Mouse (Mus musculus) embryo, embryonic 9.5 days (tissue): ENCODE data around the gene Pax5.

Source experiments
- DNase-seq: peaks from one replicate; pipeline ENCODE4 v3.0.0-alpha.2; 2017; ENCODE audit errors: extremely low spot score

Pax5 gene

GRCm38 (mm10) chr4:44601370-44601769 lies 108.9 kb downstream of the Pax5 start:
- no peak for DNase-seq

DNA sequence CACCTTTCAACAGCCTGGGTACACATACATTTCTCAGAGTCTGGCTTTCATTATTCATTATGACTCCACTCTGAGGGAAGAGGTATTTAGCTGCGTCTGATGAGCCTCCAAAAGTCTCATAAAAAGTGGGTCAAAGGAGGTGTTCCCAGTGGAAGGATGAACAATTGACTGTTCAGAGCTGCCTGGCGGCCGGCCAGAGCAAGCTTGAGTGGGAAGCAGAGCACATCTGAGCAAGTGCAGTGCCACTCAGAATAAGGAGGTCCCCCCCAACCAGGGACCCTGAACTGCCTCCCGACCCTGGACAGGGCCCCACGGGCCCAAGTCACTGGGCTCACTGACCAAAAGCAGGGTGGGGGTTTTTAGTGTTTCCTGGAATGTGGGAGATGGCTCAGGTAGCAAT lies 109.4 kb downstream of the Pax5 start:
- DNase-seq = no peak

GRCm38 (mm10) chr4:44597965-44598364 lies 112.3 kb downstream of the Pax5 start:
- DNase-seq = no peak

- no peak for DNase-seq
These were observed 117.2 kb downstream of the Pax5 start for GRCm38 (mm10) chr4:44593091-44593490.

- DNase-seq = no peak
These were observed 127.6 kb downstream of the Pax5 start for GRCm38 (mm10) chr4:44582687-44583086.

GRCm38 (mm10) chr4:44578591-44578990 lies 131.7 kb downstream of the Pax5 start:
- DNase-seq = peak; percentile 38

DNA sequence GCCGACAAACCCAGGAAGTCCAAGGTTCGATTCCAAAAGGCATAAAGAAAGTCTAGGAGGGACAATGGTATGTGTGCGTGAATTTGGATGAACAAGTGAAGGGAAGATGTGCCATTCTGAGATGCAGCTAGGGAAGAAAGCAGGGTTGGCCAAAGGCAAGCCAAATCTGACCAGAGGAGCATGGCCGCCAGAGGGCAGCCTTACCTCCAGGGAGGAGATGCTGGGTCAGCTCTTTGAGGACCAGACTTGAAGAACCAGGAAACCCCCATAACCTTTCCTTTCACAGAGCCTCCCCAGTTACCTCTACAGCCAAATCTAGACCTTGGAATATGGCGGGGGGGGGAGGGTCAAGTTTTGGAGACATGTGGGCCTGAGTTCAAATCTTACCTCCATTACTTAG lies 133.0 kb downstream of the Pax5 start:
- DNase-seq = peak; percentile 61

DNA sequence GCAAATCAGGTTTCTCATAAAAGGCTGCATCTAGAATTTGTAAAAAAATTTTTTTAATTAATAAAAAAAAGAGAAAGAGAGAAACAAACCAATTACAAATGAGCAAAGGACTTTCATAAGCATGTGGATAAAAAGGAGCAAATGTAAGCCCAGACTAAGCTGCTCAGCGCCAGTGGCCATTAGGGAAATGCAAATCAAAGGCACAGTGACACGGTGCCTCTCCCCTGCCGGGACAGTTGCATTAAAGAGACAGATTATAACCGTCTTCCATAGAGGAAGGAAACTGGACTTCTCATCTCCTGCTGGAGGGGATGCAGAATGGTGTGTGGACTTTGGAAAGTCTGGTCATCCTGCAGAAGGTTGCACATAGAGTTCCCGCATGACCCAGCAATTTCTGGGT lies 133.5 kb downstream of the Pax5 start:
- no peak for DNase-seq

- DNase-seq = no peak
These were observed 137.3 kb downstream of the Pax5 start for GRCm38 (mm10) chr4:44573017-44573416.

- no peak for DNase-seq
These were observed 137.9 kb downstream of the Pax5 start for GRCm38 (mm10) chr4:44572373-44572772.

GRCm38 (mm10) chr4:44569138-44569537 lies 141.1 kb downstream of the Pax5 start:
- no peak for DNase-seq

DNA sequence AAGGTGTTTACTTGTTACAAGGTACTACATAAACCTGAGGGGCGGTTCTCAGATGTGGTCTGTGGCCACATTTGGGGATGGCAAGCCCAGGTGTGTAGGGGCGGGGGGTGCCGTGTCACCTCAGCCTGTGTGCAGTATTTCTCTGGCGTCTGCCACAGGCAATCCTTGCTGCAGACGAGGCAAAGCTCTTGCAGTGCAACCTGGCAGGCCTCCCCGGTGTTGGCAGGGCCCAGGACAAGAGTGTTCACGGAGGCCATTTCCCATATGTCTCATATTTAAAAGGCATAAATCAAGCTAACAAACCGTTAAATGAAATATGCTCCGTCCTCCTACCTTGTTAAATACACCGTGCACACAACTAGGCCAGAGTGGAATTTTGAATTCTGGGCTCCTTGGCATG lies 141.6 kb downstream of the Pax5 start:
- no peak for DNase-seq

- no peak for DNase-seq
These were observed 143.9 kb downstream of the Pax5 start for GRCm38 (mm10) chr4:44566401-44566800.

DNA sequence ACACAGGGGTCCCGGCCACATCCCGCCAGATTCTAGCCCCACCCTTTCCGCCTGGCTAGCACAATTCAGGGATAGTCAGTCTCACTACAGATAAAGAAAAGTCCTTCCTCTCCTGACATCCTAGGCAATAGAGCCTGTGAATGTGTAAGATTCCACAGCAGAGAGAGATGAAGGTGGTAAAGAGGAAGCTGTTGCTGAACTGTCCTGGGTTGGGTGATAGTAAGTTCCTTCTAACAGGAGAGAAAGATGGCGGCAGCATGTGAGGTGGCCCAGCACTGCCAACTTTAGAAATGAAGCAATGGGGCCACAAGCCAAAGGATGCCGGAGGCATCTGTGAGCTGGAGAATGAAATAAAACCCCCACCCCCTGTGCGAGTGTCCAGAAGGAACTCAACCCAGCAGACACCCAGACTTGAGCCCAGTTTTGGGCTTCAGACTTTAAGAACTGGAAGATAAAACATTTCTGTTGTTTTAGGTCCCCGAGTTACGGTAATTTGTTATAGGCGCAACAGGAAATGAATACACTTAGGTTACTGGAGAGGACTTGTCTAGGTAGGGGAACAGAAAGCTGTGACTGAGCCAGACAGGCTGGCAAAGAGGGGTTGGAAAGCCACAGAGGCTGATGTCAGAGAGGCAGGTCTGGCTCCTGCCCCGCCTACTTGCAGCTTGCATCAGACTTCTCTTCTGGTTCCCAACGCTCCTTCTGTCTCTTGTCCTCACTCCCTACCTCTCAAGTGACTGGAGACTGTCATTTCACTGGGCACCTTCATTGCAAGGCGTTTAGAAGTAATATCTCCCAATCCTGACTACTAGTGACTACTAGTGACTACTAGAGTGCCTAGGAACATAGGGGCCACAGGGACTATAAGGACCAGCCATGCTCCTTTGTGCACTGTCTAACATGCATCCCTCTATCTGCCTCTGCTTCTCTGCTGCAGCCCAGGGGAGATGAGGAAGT lies 144.9 kb downstream of the Pax5 start:
- no peak for DNase-seq

- DNase-seq = peak; percentile 76
These were observed 145.7 kb downstream of the Pax5 start for GRCm38 (mm10) chr4:44564602-44565001.

DNA sequence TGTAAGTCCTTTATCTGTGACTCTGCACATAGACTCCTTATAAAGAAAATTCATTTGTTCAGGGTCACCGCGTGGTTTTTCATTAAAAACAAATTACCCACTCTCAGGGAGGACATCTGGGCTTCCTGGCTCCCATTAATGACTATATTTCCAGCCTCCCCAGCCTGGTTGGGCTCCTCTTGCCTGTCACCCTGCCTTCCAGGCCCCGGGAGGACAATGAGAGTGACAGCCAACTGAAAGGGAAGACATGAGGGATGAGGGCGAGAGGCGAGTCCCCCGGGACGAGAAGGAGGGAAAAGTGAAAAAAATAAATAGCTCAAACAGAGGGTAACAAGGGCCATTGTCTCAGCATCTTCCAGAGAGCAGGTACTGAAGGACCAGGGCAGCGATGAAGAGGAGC lies 149.3 kb downstream of the Pax5 start:
- DNase-seq = peak; percentile 20

DNA sequence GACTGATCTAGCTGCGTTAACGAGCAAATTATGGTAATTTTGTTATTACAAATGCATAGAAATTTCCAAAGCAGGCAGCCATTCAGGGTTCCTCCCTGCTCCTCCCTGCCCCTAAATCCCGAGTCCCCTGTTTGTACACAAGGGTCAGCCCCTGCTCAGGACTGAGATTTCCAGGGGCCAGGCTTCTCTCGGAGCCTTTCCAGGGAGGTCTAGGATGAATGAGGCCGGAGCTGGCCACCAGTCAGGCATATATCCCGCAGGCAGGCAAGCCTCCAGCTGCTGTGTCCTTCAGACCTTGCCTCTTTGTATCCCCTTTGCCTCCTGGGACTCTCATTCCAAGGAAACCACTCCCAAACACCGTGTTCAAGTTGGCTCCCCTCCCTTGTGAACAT lies 151.7 kb downstream of the Pax5 start:
- no peak for DNase-seq

DNA sequence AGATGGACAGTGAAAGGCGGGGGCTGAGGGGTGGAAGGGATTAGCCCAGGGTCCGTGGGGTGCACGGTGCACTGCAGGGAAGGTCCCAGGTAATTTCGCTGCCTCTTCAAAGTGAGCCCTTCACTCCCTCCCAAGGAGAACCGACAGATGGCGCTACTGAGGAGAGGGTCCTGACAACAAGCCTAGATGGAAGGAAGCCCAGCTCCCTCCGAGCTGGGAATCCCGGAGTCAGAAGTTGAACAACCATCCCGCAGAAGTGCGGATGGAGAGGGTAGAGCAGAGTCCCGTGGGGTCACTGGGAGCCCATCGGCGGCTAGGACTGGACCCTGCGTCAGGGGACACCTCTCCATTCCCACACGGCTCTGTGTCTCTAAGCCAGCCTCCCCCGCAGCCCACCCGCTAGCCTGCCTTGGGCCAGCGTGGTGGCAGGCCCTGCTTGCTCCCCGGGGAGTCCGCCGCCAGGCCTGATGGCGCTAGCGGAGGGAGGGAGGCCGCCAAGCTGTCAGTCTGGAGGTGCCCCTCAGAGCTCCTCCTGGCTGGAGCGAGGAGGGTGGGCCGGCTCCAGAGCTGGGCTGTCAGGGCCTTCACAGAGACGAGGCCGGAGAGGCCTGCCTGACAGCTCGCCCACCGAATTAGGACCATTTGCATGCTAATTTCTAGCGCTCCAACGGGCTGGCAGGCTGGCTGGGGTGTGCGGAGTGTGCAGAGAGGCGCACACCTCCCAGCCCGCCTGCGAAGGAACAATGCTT lies 152.3 kb downstream of the Pax5 start:
- peak; percentile 87 for DNase-seq

- DNase-seq = no peak
These were observed 153.6 kb downstream of the Pax5 start for GRCm38 (mm10) chr4:44556586-44557281.

GRCm38 (mm10) chr4:44555576-44555975 lies 154.7 kb downstream of the Pax5 start:
- no peak for DNase-seq

DNA sequence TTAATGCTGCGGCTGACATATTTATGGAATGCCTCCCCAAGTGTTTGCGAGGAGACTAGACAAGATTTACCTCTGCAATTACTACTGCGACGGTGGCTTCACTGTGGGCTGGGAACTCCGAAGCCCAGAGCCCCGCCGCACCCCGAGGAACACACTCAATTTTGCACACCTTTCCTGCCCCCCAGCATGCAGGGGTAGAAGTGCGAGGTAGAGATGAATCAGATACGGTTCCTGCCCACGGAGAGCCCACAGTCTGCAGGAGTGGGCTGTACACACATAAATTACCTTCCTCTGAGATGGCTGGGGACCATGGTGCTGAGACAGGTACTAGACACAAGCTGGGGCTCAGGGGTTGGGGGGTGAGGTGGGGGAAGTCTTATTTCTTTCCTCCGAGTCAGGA lies 158.8 kb downstream of the Pax5 start:
- DNase-seq = no peak

GRCm38 (mm10) chr4:44549029-44549428 lies 161.3 kb downstream of the Pax5 start:
- no peak for DNase-seq
